Mouse (Mus musculus) left cerebral cortex, adult 8-10 months (tissue): ENCODE results near the gene Tspan3. TPM values are rescaled to one million over a fixed set of nuclear protein-coding genes. Genes with fewer than 3 reads are reported as not detected.

Experiments used
- DNase-seq, 2 experiments: peaks; one replicate each; pipeline ENCODE4 v3.0.0; 2022; ENCODE audit warnings: low spot score in 2 of 2
- total RNA-seq, 4 experiments: library from RNA; stranded (reverse); gene quantifications; 2 replicates each; pipeline ENCODE4 v1.2.4; 2022

Gene Tspan3
- total RNA-seq: 100 to 1,000 TPM; 336 to 345 (median 339) TPM

GRCm38 (mm10) chr9:56165377-56165776 lies at the start of gene Tspan3:
TSS of gene Tspan3 (minus strand) at chr9:56165477.
- no peak for DNase-seq

DNA sequence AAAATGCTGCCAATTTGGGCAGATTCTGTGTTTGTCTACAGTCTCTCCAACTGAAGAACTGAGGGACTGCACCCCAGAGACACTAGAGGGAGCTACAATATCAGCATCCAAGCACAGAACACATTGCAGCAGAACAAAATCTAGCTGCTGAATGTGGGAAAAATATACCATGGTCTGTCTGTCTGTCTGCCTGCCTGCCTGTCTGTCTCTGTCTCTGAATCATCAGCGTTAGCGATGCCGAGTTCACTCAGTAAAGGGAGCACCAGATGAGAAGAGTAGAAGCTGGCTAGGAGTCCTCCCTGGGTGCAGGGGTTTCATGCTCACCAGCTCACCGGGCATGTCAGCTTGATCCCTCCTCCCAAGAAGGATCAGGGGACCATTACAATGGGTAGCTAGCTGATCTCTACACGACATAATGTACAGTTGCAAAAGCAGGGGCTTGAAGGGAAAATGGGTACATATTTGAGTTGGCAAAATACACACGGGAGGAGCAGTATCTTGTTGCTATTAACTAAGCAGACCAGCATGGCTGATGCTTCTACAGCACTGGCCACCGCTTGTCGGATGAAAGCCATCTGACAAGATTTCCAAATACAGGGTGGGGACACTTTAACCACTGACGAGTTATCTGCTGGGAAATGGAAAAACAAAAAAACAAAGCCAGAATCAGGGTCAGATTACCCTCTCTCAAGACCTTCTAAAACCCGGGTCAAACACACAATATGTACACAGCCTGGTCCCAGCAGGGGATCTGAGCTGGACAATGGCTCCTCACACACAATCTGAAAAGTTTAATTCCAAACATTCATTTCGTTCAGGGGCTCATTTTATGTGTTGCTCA lies 48.4 kb upstream of the Tspan3 start:
- peak; percentile 34 to 45 for DNase-seq

DNA sequence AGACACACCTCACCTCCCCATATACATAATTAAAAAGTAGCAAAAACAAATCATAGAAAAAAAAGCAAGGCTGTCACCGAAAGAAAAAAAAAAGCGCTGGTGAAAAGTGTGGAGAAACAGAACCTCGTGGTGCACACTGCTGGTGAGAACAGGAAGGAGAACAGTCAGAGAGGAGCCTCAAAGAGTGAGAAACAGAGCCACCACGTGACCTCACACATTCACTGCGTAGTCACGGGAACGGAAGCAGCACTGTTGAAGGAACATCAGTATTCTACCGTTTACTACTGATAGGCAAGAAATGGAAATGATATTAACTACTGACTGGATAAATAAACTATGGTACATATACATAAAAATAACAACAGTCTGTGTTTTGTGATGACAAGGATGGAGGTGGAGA lies 43.5 kb upstream of the Tspan3 start:
- no peak for DNase-seq

DNA sequence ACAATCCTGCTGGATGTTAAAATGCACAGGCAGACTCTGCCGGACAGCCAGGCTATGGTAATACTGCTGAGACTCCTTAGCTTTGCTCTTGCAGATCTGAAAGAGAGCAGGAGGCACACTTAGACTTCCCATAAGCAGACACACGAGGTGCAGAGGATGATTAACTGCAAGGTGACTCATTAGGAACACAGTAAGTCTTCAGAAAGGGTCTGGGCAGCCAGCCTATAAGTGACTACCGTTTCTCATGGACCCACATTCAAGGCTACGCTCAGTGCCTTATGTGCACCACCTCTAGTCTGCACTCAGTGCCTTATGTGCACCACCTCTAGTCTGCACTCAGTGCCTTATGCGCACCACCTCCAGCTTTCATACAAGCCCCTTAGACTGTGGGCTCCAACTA lies 42.2 kb upstream of the Tspan3 start:
- no peak for DNase-seq

GRCm38 (mm10) chr9:56207083-56207482 lies 41.8 kb upstream of the Tspan3 start:
- DNase-seq: no peak

DNA sequence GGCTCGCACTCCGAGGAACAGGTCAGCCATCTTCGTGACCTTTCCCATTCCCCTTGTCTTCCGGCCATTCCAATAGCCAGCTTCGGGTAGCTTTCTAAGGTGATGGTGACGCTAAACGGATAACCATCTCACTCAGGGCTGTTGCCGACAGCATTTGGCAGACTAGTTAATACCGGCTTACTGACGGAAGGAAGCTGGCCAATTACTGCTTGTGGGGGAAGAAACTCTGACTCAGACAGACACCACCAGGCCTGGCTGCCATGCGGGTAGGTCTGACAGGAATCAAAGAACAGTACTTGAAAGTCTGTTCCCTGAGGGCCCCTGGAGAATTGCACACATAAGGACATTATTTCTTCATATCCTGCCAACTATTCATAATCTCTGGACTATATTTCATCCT lies 40.1 kb upstream of the Tspan3 start:
- DNase-seq: peak in 1 of 2 experiments; percentile 25

DNA sequence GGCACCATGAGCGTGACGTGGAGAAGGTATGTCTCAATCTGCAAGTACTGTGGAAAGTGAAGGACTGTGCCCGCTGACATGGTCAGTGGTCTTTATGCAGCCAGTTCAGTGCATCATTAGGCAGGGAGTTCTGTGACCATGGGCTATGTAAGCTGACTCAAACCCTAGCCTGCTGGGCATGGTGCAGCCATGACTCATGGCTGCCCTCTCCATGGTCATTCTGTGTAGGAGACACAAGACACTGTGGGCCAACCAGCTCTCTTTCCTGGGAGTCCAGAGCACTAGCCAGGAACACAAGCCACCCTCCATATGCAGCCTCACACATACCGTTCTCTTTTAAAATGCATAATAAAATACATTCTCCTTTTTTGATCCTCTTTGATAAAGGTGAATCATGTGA lies 39.0 kb upstream of the Tspan3 start:
- no peak for DNase-seq

GRCm38 (mm10) chr9:56200645-56201314 lies 35.5 kb upstream of the Tspan3 start:
- peak; percentile 39 to 65 for DNase-seq

DNA sequence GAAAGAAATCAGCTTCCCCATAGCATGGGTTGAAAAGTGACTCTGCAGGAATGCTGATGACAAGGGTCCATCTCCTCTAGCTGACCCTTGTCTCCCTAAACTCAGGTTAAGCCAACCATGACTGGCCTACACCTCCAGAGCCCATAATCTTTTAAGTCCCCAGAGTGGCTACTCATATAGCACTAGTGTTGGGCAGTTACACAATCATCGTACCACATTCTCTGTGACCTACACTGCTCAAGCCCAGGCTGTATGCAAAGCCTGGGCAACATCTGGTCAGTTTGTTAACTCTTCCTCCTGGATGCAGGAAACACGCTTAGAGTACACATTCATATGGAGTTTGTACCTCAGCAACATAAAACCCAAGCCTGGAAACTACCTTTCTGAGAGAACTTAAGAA lies 34.9 kb upstream of the Tspan3 start:
- DNase-seq: no peak

GRCm38 (mm10) chr9:56196921-56197320 lies 31.6 kb upstream of the Tspan3 start:
- no peak for DNase-seq

DNA sequence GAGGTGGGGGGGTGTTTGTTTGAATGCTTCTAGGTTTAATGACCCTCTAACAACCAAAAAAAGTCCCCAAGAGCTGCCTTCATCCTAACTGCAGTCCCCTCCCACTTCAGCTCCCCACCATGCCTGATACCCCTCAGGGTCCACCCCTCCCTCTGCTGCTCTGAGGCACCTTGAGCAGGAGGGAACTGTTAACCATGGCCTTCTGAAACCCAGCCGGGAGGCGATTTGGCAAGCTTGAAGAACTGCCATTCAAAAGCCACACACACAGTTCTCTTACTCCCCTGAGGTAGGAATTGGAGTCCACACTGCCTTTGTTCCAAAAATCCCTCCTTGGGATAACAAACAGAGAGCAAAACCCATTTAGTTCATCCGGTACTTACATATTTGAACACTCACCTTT lies 29.9 kb upstream of the Tspan3 start:
- no peak for DNase-seq

DNA sequence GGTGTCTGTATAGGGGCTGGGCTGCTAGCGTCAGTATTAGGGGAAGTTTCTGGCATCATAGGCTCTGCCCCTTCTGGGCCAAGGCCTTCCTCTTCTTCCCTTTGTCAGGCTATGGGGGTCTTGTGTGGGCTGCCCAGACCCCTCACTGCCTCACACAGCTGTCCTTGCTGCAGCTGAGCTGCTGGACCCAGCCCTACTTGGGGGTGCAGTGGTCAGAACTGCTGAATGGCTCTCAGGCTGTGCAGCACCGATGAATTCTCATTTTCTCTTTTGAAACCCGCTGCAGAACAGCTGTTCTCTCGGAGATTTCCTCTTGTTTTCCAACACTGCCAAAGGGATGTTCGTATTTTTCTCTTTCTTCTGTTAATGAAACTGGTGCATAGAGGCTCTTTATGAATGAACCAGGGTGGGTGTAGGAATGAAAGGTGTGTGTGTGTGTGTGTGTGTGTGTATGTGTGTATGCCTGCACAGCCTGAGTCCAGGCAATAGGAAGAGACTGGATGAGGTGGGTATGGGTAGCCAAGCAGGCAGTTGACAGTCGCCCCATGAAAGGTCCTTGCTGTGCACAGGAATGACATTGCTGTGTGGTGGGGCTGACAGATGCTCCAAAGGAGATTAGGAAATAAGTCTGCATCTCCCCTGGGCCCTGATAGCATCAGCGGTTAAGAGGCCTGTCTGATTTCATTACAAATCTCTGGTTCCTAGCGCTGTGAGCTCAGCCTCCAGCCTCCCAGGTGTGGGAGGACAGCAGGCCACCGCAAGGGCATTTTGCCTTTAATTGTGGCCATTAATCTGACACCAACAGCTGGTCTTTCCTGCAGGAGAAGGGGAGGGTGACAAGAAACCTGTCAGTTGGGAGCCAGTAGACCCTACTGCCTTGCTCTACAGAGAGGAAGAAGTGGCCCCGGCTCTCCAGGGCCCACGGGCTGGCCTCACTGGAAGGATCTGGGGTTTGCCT lies 26.5 kb upstream of the Tspan3 start:
- no peak for DNase-seq

GRCm38 (mm10) chr9:56180118-56180781 lies 15.0 kb upstream of the Tspan3 start:
- no peak for DNase-seq

DNA sequence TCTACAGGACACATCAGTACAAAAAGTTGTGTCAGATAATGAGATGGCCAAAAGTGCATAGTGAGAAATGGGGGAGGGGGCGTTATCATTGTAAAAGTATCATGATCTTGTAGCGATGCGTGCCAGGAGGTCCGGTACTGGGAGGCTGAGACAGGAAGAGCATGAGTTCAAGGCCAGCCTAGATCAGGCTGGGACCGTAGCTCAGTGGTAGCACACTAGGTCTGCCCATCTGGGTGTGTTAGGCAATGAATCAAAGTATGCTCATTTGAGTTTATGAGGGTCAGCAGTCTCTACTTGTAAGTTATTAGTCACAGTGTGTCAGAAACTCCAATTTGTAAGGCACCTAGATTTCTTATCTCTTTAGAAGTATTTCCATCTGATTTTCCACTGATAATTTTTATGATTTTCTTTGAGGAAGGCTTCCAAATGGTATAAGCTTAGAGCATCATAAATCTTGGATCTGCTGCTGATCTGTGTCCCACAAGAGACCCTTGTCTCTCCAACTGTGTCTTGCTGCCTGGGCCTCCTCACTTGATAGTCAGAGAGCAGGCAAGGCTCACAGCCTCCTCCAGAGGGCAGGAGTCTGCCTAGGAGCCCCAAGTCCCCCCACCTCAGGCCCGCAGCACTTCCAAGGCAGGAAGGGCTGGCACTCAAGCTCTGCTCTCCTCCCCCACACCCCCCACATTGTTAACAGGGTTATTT lies 14.3 kb upstream of the Tspan3 start:
- DNase-seq: no peak

DNA sequence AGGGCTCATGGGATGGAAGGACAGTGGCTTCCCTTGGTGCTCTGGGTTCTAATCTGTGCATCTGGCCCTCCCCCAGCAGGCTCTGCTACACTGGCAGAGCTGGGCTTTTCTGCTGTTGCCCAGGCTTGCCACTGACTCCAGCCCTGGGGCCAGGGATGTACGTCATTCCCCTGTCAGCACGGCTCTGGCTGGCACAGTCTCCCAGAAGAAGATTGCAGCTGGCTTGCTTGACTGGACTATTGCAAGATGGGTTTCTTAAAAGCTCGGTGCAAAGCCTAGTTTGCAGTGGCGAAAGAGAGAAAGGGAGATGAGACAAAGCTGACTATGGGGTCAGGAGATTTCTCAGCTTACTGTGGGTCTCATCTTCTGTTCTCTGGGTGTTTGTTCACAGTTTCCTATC lies 12.1 kb upstream of the Tspan3 start:
- DNase-seq: no peak

GRCm38 (mm10) chr9:56175316-56175715 lies 10.0 kb upstream of the Tspan3 start:
- DNase-seq: no peak

- no peak for DNase-seq
Observed at GRCm38 (mm10) chr9:56167690-56168089, 2.4 kb upstream of the Tspan3 start.

- no peak for DNase-seq
Observed at GRCm38 (mm10) chr9:56166161-56166560, 884 bp upstream of the Tspan3 start.

- DNase-seq: peak; percentile 83 to 93
Observed at GRCm38 (mm10) chr9:56160341-56161141, 4.7 kb downstream of the Tspan3 start.

- no peak for DNase-seq
Observed at GRCm38 (mm10) chr9:56159456-56159855, 5.8 kb downstream of the Tspan3 start.
